Mouse (Mus musculus): ENCODE measurements around the gene Gjb5. TPM values are rescaled to one million over a fixed set of nuclear protein-coding genes. Genes with fewer than 3 reads are reported as not detected.

Gene Gjb5
- not detected for total RNA-seq (2021)

DNA sequence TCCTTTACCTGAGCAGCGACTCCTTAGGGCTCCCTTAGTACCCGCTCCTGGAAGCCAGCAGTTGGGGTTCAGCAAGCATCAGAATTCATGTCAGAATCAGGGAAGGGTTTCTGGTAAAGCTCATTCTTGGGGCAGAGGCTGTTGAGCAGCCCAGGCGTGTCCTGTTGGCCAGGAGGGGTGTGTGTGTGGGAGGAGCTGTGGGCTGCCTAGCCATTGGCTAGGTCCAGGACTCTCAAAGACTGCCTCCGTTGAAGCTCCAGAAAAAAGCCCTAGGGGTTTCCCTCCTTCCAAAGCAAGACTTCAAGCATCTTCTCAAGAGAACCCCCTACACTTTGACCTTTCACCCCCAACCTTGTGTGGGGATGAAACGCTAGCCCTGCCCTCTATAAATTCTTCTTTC lies at the start of gene Gjb5:
TSS of gene Gjb5 (minus strand) at position 164 of the 400 bp plus-strand sequence.
- no peak for DNase-seq (ENCODE audit: extremely low spot score in 1 of 2, low spot score in 1 of 2)

GRCm38 (mm10) chr4:127402614-127403013 lies 44.6 kb upstream of the Gjb5 start:
- no peak for DNase-seq (ENCODE audit: extremely low spot score in 1 of 2, low spot score in 1 of 2)

DNA sequence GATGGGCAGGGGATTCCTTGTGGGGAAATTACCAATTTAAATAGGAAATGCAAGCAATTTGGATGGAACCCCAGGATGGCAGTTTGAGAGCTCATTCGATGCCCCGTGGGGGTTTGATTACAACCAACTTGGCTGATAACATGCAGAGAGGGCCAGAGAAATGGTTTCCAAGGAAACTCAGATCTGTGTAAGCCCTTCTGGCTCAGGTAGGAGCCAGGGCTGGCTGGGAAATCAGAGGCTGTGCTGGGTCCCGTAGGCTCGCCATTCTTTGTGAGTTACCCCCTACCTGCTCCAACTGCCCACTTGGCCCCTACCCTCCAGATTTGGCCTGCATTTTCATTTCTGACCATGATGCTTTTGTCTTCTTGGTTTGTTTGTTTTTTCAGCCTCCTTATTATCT lies 44.2 kb upstream of the Gjb5 start:
- no peak for DNase-seq (ENCODE audit: extremely low spot score in 1 of 2, low spot score in 1 of 2)

DNA sequence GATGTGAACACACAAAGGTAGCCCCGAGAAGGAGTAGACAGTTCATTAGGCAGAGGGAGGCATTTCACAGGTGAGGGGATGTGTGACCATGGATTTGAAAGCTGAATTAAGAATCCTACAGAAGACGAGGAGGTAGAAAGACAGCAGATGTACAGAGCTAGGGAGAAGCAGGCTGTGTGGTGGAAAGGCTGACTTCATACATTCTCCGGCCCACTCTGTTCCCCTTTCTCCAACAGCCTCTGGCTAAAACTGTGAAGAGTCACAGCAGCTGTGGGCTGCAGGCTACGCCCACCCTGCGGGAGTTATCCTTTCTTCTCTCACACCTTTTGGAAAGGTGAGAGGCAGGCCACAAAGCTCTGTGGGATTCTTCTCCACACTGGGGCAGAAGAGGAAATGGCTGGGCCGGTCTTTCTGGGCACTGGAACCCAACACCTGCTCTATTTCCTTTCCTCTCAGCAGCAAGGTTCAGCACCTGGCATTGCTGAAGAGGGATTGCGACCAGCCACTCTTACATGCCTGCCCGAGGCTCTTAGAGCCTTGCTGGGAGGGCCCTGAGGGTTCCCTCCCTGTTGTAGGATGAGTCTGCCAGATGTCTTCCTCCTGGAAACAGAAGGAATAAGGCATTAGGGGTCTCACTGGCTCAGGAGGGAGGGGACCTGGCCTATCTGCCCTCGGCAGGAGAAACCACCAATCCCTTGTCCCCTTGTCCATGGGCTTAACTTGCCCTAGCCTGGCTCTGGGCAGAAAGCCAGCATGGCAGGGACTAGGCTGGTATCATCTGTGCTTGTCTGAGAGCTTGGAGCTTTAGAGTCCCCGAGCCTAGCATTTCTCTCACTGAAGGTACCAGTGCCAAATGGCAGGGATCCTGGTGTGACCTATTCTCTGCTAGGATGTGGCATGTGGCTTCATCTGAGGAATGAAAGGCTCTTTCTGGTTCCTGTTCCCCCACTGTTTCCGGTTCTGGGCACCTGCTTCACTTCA lies 42.5 kb upstream of the Gjb5 start:
- no peak for DNase-seq (ENCODE audit: extremely low spot score in 1 of 2, low spot score in 1 of 2)

- DNase-seq (ENCODE audit: extremely low spot score in 1 of 2, low spot score in 1 of 2): no peak
Measured at GRCm38 (mm10) chr4:127395591-127395990, 37.6 kb upstream of the Gjb5 start.

DNA sequence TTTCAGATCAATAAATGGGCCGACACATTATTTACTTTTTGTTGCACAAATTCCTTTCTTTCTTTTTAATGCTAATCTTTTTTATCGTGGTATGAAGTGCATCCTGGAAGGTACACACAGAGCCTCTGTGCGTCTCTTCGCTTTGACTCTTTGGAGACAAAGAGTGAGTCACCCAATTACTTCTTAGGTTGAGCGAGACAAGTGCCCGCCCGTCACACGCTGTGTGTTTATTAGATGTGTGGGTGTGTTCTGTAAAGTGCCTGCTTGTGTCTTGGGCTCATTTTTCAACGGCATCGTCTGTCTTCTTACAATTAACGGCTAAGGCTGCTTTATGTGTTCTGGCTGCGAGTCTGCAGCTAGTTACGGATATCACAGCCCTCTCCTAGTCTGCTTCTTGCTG lies 31.7 kb upstream of the Gjb5 start:
- DNase-seq (ENCODE audit: extremely low spot score in 1 of 2, low spot score in 1 of 2): no peak

DNA sequence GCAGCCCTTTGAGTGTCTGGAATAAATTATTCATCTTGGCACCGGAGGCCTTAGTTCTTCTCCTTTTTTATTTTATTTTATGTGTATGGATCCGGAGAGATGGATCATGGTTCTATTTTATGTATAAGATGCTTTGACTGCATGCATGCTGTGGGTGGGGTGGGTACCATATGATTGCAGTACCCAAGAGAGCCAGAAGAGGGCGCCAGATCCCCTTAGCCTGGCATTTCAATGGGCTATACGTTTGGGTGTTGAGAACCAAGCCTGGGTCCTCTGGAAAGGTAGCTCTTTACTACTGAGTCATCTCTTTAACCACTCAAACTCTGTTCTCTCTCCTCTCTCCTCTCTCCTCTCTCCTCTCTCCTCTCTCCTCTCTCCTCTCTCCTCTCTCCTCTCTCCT lies 19.4 kb upstream of the Gjb5 start:
- DNase-seq (ENCODE audit: extremely low spot score in 1 of 2, low spot score in 1 of 2): no peak

GRCm38 (mm10) chr4:127375541-127376177 lies 17.7 kb upstream of the Gjb5 start:
- no peak for DNase-seq (ENCODE audit: extremely low spot score in 1 of 2, low spot score in 1 of 2)

DNA sequence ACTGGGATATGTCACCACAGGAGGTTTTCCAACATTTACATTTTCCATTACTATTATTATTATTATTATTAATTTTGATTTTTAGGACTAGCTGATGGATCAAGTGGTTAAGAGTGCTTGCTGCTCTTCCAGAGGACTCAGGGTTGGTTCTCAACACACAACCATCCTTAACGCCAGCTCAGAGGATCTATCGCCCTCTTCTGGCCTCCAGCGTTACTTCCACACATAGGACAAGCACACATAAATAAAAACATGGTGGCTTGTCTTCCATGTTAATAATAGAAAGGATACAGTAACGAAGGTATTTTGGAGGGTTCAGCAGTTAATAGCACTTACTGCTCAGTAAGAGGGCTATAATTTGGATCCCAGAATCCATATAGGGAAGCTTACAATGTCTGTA lies 16.7 kb upstream of the Gjb5 start:
- DNase-seq (ENCODE audit: extremely low spot score in 1 of 2, low spot score in 1 of 2): no peak

DNA sequence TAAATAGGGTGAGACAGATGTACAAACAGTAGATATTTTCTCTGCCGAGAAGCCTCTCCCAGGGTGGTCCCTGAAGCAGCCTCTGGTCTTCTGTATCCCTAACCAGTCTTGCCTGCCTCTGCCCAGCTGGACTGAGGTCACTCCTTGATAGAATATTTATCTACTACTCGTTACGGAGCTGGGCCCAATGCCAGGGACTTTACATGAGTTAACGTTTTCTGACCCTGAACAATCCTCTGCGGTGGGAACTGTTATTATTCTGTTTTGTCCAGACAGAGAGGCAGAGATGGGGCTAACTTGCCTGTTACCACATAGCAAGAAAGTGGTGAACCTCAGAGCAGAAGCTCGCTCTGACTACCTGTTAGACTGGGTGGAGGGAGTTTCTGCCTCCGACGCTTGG lies 15.5 kb upstream of the Gjb5 start:
- DNase-seq (ENCODE audit: extremely low spot score in 1 of 2, low spot score in 1 of 2): no peak

- DNase-seq (ENCODE audit: extremely low spot score in 1 of 2, low spot score in 1 of 2): no peak
Measured at GRCm38 (mm10) chr4:127371546-127371945, 13.6 kb upstream of the Gjb5 start.

DNA sequence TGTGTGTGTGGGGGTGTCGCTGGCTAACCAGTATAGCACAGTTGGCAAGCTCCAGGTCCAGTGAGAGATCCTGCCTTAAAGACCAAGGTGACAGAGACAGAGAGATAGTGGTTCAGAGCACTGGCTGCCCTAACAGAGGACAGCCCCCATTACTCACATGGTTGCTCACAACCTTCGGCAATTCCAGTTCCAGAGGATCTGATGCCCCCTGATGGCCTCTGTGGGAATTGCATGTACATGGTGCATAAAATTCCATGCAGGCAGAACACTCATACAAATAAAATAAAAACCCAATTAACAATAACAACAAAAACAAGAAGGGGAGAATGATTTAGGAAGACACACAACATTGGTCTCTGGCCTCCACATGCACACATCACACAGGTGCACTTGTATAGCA lies 12.5 kb upstream of the Gjb5 start:
- DNase-seq (ENCODE audit: extremely low spot score in 1 of 2, low spot score in 1 of 2): no peak

GRCm38 (mm10) chr4:127368379-127368973 lies 10.5 kb upstream of the Gjb5 start:
- peak; percentile 72 to 93 for DNase-seq (ENCODE audit: extremely low spot score in 1 of 2, low spot score in 1 of 2)

- no peak for DNase-seq (ENCODE audit: extremely low spot score in 1 of 2, low spot score in 1 of 2)
Measured at GRCm38 (mm10) chr4:127365834-127366233, 7.9 kb upstream of the Gjb5 start.

DNA sequence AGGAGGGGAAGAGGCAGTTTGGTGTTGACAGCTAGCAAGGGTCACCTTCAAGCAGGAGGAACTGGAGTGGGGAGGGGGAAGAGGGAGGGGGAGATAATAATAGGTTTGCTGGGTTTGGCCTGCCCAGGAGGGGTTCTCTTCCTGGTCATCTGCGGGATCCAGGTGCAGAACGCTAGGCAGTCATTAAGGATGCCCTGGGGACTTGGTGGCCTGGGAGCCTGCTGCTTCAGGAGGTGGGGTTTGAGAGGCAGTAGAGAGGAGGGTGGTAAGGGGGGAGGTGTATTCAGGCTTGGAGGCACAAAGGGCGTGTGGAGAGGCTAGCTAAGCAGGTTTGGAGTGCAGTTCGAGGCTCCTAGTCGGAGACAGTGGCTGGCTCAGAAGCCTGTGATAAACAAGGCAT lies 7.5 kb upstream of the Gjb5 start:
- no peak for DNase-seq (ENCODE audit: extremely low spot score in 1 of 2, low spot score in 1 of 2)

DNA sequence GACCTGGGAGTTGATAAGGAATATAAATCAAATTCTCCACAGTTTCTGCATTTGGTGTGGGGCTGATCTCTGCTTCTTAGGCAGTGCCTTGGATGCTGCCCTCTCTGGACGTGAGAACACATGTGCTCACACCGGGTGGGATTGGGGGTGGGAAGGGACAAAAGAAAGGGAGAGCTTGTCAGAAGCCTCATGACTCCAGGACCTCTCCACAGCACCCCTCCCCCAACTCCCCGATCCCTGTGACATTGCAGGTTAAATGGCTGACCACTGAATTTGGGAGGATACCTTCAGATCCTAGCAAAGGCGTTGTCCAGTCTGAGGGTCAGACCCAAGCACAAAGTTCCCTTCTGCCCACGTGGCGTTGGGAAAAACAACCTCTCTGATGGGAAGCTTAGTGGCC lies 6.5 kb upstream of the Gjb5 start:
- DNase-seq (ENCODE audit: extremely low spot score in 1 of 2, low spot score in 1 of 2): no peak

DNA sequence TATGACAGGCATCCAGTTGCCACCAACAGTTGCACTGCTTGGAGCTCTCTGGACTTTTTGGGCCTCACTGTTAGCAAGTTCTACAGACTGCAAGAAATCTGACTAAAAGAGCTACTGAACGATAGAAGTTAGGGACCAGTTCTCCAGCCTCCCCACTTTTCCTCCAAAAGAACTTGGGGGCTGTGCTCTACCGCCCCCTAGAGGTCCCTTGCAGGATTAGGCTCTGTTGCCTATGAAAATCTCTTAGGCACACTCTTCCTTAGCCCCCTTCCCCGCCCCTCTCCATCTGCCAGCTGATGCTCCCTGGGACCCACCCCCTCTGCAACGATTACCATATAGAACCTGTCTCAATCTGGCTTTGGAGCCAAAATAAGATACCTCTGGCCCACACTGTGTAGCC lies 5.3 kb upstream of the Gjb5 start:
- no peak for DNase-seq (ENCODE audit: extremely low spot score in 1 of 2, low spot score in 1 of 2)

GRCm38 (mm10) chr4:127362520-127362919 lies 4.5 kb upstream of the Gjb5 start:
- DNase-seq (ENCODE audit: extremely low spot score in 1 of 2, low spot score in 1 of 2): no peak

DNA sequence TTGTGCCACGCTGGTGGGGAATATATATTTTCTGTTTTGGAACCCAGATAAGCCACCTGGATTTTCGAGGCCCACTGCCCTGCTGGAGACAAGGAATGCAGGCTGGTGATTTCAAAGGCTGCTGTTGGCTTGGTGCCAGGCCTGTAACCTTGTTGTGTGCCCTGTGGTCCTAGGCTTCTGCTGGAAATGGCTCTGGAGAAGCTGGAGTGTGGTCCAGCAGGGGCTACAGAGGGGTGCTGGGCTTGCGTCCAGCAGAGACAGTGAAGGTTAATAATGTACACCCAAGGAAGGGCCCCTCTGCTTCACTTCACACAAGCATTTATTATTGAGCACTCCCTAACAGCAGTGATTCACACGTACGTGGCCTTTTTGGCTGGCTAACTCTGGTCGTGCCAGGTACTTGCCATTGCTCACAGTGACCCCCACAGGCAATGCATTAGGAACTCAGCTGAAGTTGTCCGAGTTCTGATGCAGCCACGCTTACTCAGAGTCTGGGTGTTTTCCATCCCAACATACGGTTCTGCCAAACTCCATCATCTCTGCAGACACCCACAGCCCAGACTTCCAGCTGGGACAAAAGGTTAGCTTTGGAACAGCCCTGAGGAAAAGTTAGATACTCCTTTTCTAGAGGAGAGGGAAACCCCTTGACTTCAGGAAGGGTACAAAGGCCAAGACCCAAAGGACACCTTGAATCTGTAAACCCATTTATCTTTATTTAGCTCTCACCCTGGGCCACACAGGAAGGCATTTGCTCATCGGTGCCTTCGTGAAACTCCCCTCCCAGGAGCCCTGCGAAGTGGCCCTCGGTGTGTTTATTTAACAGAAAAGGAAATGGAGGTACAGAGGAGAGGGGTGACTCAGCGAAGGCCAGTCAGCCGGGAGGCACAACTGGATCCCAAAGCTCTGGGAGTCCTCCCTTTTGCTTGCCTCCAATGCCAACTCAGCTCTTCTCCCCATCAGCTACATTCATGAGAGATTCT lies 3.2 kb downstream of the Gjb5 start:
- no peak for DNase-seq (ENCODE audit: extremely low spot score in 1 of 2, low spot score in 1 of 2)

GRCm38 (mm10) chr4:127353951-127354438 lies 4.0 kb downstream of the Gjb5 start, which contains the start of gene Gjb4:
Gjb4 (minus strand) TSS chr4:127354081.
- no peak for DNase-seq (ENCODE audit: extremely low spot score in 1 of 2, low spot score in 1 of 2)
